Mouse (Mus musculus) adrenal gland, postnatal 36 days (tissue): ENCODE data around the gene Ret. TPM values are rescaled to one million over a fixed set of nuclear protein-coding genes. Genes with fewer than 3 reads are reported as not detected.

Source experiments
- DNase-seq, 2 experiments: peaks; one replicate each; pipeline ENCODE4 v3.0.0; 2021; ENCODE audit warnings: mixed read lengths in 1 of 2
- long read RNA-seq, 2 experiments: library from polyadenylated mRNA; stranded (forward); transcript quantifications; one replicate each; pipeline ENCODE4 v2.0.0; 2021; ENCODE audit warnings: borderline sequencing depth in 2 of 2
- total RNA-seq, 2 experiments: library from RNA; stranded (reverse); gene quantifications; 2 replicates each; pipeline ENCODE4 v1.2.3; 2021

Gene Ret
- 1 to 10 TPM; 1.5 to 4.7 TPM for total RNA-seq
- long read RNA-seq, experiment 1, result 0 reads
- long read RNA-seq, experiment 2, result 0 reads

GRCm38 (mm10) chr6:118197440-118197975 is at the start of gene Ret:
TSS of gene Ret (minus strand) at chr6:118197718.
- no peak for DNase-seq

- no peak for DNase-seq
These were observed 49.6 kb upstream of the Ret start for GRCm38 (mm10) chr6:118247161-118247560.

GRCm38 (mm10) chr6:118244106-118244505 is 46.6 kb upstream of the Ret start:
- no peak for DNase-seq

GRCm38 (mm10) chr6:118242941-118243340 is 45.4 kb upstream of the Ret start:
- no peak for DNase-seq

- DNase-seq, result no peak
These were observed 28.6 kb upstream of the Ret start for GRCm38 (mm10) chr6:118226072-118226471.

- no peak for DNase-seq
These were observed 25.0 kb upstream of the Ret start for GRCm38 (mm10) chr6:118222471-118222870.

GRCm38 (mm10) chr6:118215676-118216075 is 18.2 kb upstream of the Ret start:
- DNase-seq, result no peak

- DNase-seq, result no peak
These were observed 10.8 kb upstream of the Ret start for GRCm38 (mm10) chr6:118208326-118208725.

- DNase-seq, result no peak
These were observed 8.9 kb upstream of the Ret start for GRCm38 (mm10) chr6:118206386-118206785.

- peak in 1 of 2 experiments; percentile 9 for DNase-seq
These were observed 7.8 kb upstream of the Ret start for GRCm38 (mm10) chr6:118205176-118205890.

GRCm38 (mm10) chr6:118204112-118204511 is 6.6 kb upstream of the Ret start:
- no peak for DNase-seq

- peak; percentile 64 to 65 for DNase-seq
These were observed 623 bp downstream of the Ret start for GRCm38 (mm10) chr6:118196751-118197439.

- peak; percentile 47 to 71 for DNase-seq
These were observed 2.4 kb downstream of the Ret start for GRCm38 (mm10) chr6:118195108-118195507.

- no peak for DNase-seq
These were observed 4.6 kb downstream of the Ret start for GRCm38 (mm10) chr6:118192882-118193281.

- no peak for DNase-seq
These were observed 5.3 kb downstream of the Ret start for GRCm38 (mm10) chr6:118192199-118192598.

- no peak for DNase-seq
These were observed 7.8 kb downstream of the Ret start for GRCm38 (mm10) chr6:118189764-118190163.

GRCm38 (mm10) chr6:118188599-118188998 is 8.9 kb downstream of the Ret start:
- no peak for DNase-seq

GRCm38 (mm10) chr6:118187285-118187641 is 10.3 kb downstream of the Ret start:
- DNase-seq, result no peak

- DNase-seq, result no peak
These were observed 10.8 kb downstream of the Ret start for GRCm38 (mm10) chr6:118186620-118187284.

GRCm38 (mm10) chr6:118184126-118184525 is 13.4 kb downstream of the Ret start:
- DNase-seq, result peak in 1 of 2 experiments; percentile 25

- DNase-seq, result no peak
These were observed 17.5 kb downstream of the Ret start for GRCm38 (mm10) chr6:118180085-118180423.

- DNase-seq, result peak; percentile 74 to 79
These were observed 18.0 kb downstream of the Ret start for GRCm38 (mm10) chr6:118179316-118180084.
